Mouse (Mus musculus) testis, adult 2 months (tissue): ENCODE measurements around the gene Timm17b.

ENCODE experiments used
- CTCF ChIP-seq: fragments of 200-500 bp; IDR thresholded peaks from 2 replicates; pipeline ENCODE4 v1.5.1; 2012; ENCODE audit warnings: low read depth, mild to moderate bottlenecking, inconsistent platforms, low read length, moderate library complexity; ENCODE audit not compliant: control insufficient read depth, insufficient read depth, insufficient replicate concordance
- POLR2A ChIP-seq: fragments of 200-500 bp; IDR thresholded peaks from 2 replicates; pipeline ENCODE4 v1.6.1; 2012; ENCODE audit warnings: low read depth, mild to moderate bottlenecking, inconsistent platforms, low read length, moderate library complexity; ENCODE audit not compliant: control insufficient read depth

DNA sequence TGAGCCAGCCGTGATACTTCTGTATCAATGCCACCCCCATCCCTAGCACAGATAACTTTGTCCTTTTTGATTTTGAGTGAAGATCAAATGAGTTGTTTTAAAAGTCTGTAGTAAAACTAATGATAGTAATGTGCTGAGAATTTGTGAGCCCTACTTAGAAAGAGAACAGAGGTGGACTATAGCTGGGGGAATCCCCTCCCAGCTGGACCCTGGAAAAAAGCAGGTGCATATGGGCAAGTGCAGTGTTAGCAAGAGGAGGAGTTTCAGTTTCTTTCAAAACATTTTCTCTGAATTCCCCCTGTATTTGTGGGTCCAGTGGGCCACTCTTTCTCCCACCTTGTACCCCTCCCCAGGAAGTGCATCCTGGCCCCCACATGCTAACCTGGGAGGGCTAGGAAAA lies 36.0 kb upstream of the Timm17b start:
- TF ChIP-seq CTCF (no peak), POLR2A (no peak)
